Mouse (Mus musculus): ENCODE results near the gene Phf10. TPM values are rescaled to one million over a fixed set of nuclear protein-coding genes. Genes with fewer than 3 reads are reported as not detected.
A peak's percentile ranks its signal among the peaks of the same experiment; 100 is the strongest.
"Not testable (repeated sequence)": the region's sequence is repeated elsewhere in the genome, so short reads cannot be mapped to it uniquely, and the experiment has no call there.

Gene Phf10
- 34.3 and 34.7 TPM in 2 replicates for polyA plus RNA-seq (2016; fragmentation: Nextera tagmentation; extraction: Ambion mirVana)

DNA sequence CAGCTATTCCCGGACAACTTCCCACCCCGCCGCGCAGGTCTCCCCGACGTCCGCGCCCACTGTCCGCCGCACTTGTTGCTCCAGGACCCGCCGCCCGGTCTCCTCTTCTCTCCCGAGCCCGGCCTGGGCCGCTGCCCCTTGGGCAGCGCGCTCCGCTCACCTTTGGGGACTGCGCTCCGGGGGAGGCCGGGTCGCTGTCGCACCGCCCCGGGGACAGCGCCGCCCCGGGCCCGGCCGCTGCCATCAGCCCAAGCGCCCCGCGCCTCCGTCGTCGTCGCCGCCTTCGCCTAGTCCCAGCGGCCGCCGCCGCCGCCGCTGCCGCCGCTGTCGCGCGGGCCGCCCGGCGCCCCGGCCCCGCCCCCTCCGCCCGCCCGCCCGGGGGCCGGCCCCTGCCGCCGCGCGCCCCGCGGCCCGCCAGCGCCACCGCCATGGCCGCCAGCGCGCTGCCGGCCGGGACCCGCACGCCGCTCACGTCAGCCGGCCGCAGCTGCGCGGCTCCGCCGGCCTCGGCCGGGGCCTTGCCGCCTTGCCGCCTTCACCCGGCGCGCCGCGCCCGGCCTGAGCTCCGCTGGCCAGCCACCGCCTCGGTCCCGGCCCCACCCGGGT lies at the start of gene Phf10:
TSS of gene Phf10 (minus strand) at position 323 of the 606 bp plus-strand sequence.
- peak within 1 kb of the TSS; percentile 72; the same call in 1 of the 2 replicates for H3K27ac ChIP-seq

DNA sequence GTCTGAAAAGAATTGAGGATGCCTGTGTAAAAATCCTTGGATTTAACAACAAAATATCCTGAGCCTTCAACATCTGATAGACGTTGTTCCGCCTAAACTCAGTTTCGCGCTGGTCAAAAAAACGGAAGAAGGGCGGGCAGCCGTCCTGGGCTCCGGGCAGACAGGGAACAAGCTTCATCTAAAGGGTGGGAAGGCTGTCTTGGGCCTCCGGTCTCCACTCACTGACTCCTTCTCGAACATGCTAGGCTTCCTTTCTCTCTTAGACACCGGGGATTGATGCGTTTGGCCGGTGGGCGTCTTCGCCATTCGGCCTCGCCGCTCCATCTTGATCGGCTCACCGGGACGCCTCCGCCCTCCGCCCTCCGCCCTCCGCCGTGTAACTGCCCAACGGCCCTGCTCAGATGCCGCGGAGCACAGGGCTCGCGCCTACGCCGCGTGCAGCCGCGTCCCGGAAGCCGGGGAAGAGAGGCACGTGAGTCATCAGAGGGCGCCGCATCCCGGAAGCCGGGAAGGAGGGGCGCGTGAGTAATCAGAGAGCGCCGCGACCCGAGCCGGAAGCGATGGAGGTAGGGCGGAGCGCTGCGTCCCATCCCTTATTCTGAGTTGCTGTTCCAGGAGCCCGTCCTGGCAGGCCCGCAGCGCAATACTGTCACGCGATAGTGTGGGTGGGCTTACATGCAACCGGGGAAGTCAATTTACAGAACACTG lies 48.8 kb upstream of the Phf10 start, which contains the start of gene Gm3435:
TSS of gene Gm3435 (plus strand) at position 471 of the 708 bp plus-strand sequence.
- H3K9ac ChIP-seq; H3K9me3 ChIP-seq; H3K27ac ChIP-seq; H3K36me3 ChIP-seq; H3K27me3 ChIP-seq; H3K4me3 ChIP-seq; H3K4me1 ChIP-seq; H3K4me2 ChIP-seq (replicated peaks): not testable (repeated sequence)
- ATAC-seq (ENCODE audit: insufficient number of reproducible peaks, insufficient read depth, low FRiP score, low TSS enrichment) = peak; percentile 94
- no CpG with 5 or more reads among the region's 60 CpGs for WGBS

More for the DNA sequence above, at the start of gene Phf10:
- ATAC-seq (ENCODE audit: insufficient number of reproducible peaks, insufficient read depth, low FRiP score, low TSS enrichment) = peak; percentile 76
- H3K27me3 ChIP-seq, H3K4me1 ChIP-seq, H3K9me3 ChIP-seq, H3K36me3 ChIP-seq: not testable (repeated sequence)
- H3K4me3 ChIP-seq = peak within 1 kb of the TSS; percentile 72
- under 1% methylated on average over 44 of the region's 100 CpGs for WGBS
- H3K4me2 ChIP-seq (replicated peaks) = peak within 1 kb of the TSS; percentile 72
- H3K9ac ChIP-seq = peak within 1 kb of the TSS; percentile 71

DNA sequence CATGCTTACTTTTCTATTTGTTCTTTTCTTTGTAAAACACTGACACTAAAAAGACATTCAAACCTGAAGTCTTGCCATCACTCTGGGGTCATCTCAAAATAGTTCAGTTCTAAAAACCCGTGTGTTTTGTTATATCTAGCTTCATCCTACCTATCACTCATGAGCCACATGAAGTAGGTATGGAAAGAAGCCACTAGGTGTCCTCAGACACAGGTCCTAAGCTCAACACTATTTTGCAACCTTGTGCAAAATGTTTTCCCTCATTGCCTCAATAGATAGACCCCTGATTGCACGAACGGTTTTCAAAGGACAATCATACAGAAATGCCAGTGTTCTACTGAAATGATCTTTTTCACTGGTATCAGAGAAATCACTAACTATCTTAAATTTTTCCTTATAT lies 48.0 kb upstream of the Phf10 start:
- not testable (repeated sequence) for H3K4me3 ChIP-seq; H3K27ac ChIP-seq; H3K9ac ChIP-seq; H3K4me1 ChIP-seq; H3K36me3 ChIP-seq; H3K4me2 ChIP-seq (replicated peaks); H3K9me3 ChIP-seq; ATAC-seq (ENCODE audit: insufficient number of reproducible peaks, insufficient read depth, low FRiP score, low TSS enrichment); H3K27me3 ChIP-seq
- WGBS = no CpG with 5 or more reads among the region's 3 CpGs

DNA sequence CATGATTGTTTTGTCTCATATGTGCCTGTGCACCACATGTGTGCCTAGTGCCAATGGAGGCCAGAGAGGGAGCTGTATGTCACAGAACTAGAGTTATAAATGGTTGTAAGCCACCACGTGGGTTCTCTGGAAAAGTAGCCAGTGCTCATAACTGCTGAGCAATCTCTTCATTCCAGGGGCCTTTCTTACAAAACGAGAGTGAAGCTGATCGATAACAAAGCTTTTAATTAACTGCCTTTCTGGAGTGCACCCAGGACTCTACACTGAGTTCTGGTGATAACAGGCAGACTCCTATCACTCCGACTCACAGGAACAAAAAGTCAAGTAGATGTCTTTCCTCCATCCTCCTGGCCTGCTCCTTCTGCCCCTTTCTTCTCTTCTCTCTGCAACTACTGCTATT lies 39.0 kb upstream of the Phf10 start:
- no CpG with 5 or more reads among the region's 4 CpGs for WGBS
- not testable (repeated sequence) for H3K36me3 ChIP-seq; H3K4me2 ChIP-seq (replicated peaks); H3K27me3 ChIP-seq; H3K4me3 ChIP-seq; ATAC-seq (ENCODE audit: insufficient number of reproducible peaks, insufficient read depth, low FRiP score, low TSS enrichment); H3K9ac ChIP-seq; H3K9me3 ChIP-seq; H3K4me1 ChIP-seq; H3K27ac ChIP-seq

DNA sequence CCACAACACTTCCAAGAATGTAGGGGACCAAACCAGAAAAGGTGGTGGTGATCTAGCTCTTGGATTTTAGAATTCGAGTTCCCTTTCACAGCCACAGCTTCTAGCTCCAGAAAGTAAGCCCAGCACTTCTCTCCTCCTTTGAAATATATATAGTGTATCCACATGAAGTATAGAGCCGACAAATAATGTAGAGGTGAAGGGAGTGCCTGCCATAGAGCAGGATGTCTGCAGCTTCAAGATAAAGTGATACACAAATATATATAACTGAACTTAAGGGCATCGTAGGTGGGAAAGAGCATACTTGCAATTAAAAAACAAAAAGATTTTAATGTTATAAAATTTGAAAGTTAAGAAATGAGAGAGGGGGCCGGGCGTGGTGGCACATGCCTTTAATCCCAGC lies 33.1 kb upstream of the Phf10 start:
- not testable (repeated sequence) for H3K9me3 ChIP-seq; H3K27ac ChIP-seq; ATAC-seq (ENCODE audit: insufficient number of reproducible peaks, insufficient read depth, low FRiP score, low TSS enrichment); H3K9ac ChIP-seq; H3K4me2 ChIP-seq (replicated peaks); H3K27me3 ChIP-seq; H3K36me3 ChIP-seq; H3K4me3 ChIP-seq; H3K4me1 ChIP-seq
- no CpG with 5 or more reads among the region's 5 CpGs for WGBS

DNA sequence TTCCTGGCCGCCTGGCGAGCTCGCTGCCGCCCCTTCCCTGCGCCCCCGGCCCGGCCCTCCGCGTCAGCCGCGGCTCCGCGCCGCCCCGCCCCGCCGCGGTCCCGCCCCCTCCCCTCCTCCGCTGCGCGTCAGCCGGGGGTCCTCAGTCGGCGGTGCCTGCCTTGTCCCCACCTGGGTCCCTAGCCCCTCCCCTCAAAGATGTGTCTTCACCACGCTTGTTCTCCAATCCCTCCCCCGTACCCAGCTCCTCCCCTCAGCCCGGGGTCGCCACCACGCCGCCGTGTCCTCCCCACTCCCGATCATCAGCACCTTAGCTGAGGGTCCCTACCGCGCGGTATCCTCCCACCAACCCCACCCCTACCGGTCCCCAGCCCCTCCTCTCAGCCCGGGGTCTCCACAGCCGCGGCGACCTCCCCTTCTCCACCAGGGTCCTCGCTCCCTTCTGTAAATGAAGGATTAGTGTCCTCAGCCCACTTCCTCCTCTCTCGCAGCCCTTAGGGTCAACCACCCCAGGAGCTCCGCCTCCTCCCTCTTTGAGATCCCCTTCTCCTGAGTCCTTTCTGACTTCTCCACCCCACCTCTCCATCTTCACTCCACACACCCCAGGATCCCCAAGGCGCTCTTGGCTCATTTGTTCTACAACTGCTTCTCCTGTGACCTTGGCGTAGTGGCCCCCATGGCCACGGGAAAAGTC lies 32.2 kb upstream of the Phf10 start:
- not testable (repeated sequence) for H3K4me1 ChIP-seq; H3K9ac ChIP-seq; H3K27me3 ChIP-seq; H3K36me3 ChIP-seq; H3K4me2 ChIP-seq (replicated peaks); H3K4me3 ChIP-seq; H3K9me3 ChIP-seq; H3K27ac ChIP-seq
- peak; percentile 89 for ATAC-seq (ENCODE audit: insufficient number of reproducible peaks, insufficient read depth, low FRiP score, low TSS enrichment)
- WGBS = no CpG with 5 or more reads among the region's 47 CpGs

DNA sequence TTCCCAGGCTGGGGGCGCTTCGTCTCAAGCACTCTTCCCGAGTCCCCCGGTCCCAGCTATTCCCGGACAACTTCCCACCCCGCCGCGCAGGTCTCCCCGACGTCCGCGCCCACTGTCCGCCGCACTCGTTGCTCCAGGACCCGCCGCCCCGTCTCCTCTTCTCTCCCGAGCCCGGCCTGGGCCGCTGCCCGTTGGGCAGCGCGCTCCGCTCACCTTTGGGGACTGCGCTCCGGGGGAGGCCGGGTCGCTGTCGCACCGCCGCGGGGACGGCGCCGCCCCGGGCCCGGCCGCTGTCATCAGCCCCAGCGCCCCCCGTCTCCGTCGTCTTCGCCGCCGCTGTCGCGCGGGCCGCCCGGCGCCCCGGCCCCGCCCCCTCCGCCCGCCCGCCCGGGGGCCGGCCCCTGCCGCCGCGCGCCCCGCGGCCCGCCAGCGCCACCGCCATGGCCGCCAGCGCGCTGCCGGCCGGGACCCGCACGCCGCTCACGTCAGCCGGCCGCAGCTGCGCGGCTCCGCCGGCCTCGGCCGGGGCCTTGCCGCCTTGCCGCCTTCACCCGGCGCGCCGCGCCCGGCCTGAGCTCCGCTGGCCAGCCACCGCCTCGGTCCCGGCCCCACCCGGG lies 31.6 kb upstream of the Phf10 start:
- not testable (repeated sequence) for H3K4me3 ChIP-seq; ATAC-seq (ENCODE audit: insufficient number of reproducible peaks, insufficient read depth, low FRiP score, low TSS enrichment)
- no CpG with 5 or more reads among the region's 98 CpGs for WGBS

DNA sequence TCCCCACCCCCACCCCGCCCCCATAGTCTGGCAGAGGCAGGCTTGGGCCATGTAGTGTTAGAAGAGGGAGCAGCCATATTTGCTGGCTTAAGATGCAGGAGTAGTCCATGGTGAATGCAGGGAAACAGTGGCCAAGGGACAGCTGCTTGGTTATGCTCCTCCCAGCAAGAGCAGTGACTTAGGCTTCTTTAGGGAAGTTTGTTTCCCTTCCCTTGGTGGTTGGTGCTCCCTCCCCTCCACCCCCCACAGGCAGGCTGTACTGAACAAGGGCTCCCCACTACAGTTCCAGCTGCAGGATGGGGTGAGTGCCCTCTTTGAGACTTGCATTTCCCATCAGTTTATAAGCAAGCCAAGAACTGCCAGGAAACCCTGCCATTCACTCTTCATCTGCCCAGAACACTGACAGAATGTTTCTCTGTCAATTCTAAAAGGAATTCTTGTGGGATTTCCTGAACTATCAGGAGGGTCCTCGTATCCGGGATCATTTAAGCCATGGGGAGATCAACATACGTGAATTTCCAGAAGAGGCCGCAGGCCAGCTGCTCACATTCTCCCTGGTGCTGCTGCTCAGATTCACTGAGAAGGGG lies 29.1 kb upstream of the Phf10 start:
- not testable (repeated sequence) for H3K9me3 ChIP-seq; H3K4me1 ChIP-seq; H3K36me3 ChIP-seq; H3K9ac ChIP-seq; ATAC-seq (ENCODE audit: insufficient number of reproducible peaks, insufficient read depth, low FRiP score, low TSS enrichment); H3K4me3 ChIP-seq; H3K27me3 ChIP-seq; H3K27ac ChIP-seq; H3K4me2 ChIP-seq (replicated peaks)
- WGBS = 73% methylated on average over 4 of the region's 5 CpGs

More for the DNA sequence above, 31.6 kb upstream of the Phf10 start:
- H3K9ac ChIP-seq; H3K36me3 ChIP-seq; H3K27me3 ChIP-seq; H3K4me2 ChIP-seq (replicated peaks); H3K9me3 ChIP-seq; H3K4me1 ChIP-seq; H3K27ac ChIP-seq: not testable (repeated sequence)

DNA sequence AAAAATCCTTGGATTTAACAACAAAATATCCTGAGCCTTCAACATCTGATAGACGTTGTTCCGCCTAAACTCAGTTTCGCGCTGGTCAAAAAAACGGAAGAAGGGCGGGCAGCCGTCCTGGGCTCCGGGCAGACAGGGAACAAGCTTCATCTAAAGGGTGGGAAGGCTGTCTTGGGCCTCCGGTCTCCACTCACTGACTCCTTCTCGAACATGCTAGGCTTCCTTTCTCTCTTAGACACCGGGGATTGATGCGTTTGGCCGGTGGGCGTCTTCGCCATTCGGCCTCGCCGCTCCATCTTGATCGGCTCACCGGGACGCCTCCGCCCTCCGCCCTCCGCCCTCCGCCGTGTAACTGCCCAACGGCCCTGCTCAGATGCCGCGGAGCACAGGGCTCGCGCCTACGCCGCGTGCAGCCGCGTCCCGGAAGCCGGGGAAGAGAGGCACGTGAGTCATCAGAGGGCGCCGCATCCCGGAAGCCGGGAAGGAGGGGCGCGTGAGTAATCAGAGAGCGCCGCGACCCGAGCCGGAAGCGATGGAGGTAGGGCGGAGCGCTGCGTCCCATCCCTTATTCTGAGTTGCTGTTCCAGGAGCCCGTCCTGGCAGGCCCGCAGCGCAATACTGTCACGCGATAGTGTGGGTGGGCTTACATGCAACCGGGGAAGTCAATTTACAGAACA lies 17.4 kb upstream of the Phf10 start, which contains the start of the genes 9030025P20Rik and Gm3417:
TSS of gene 9030025P20Rik (plus strand) at position 107 of the 677 bp plus-strand sequence.
TSS of gene Gm3417 (minus strand) at position 429 of the 677 bp plus-strand sequence.
- ATAC-seq (ENCODE audit: insufficient number of reproducible peaks, insufficient read depth, low FRiP score, low TSS enrichment) = peak; percentile 96
- no CpG with 5 or more reads among the region's 60 CpGs for WGBS

DNA sequence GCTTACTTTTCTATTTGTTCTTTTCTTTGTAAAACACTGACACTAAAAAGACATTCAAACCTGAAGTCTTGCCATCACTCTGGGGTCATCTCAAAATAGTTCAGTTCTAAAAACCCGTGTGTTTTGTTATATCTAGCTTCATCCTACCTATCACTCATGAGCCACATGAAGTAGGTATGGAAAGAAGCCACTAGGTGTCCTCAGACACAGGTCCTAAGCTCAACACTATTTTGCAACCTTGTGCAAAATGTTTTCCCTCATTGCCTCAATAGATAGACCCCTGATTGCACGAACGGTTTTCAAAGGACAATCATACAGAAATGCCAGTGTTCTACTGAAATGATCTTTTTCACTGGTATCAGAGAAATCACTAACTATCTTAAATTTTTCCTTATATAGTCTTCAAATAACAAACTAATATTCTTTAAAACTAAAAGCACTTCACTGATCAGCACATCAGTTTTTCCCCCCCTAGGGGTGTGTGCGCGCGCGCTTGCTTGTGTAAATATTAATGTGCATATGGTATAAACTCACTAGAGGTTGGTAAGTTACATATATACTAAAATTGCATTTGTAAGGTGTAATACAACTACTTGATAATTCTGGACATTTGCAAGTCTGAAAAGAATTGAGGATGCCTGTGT lies 16.8 kb upstream of the Phf10 start:
- not testable (repeated sequence) for H3K27me3 ChIP-seq; H3K4me2 ChIP-seq (replicated peaks); H3K4me3 ChIP-seq; H3K4me1 ChIP-seq; H3K27ac ChIP-seq; H3K36me3 ChIP-seq; H3K9me3 ChIP-seq; ATAC-seq (ENCODE audit: insufficient number of reproducible peaks, insufficient read depth, low FRiP score, low TSS enrichment); H3K9ac ChIP-seq
- whole genome bisulfite sequencing = 2% methylated on average over 4 of the region's 7 CpGs

More for the DNA sequence above, 17.4 kb upstream of the Phf10 start, which contains the start of the genes 9030025P20Rik and Gm3417:
- H3K4me3 ChIP-seq; H3K9me3 ChIP-seq; H3K4me1 ChIP-seq; H3K27ac ChIP-seq; H3K4me2 ChIP-seq (replicated peaks); H3K36me3 ChIP-seq; H3K27me3 ChIP-seq; H3K9ac ChIP-seq: not testable (repeated sequence)

Measured in embryonic facial prominence, embryonic 12.5 days (tissue).